Mouse (Mus musculus) embryonic facial prominence, embryonic 10.5 days (tissue): Measurements from ENCODE around the gene Baz2b. TPM values are rescaled to one million over a fixed set of nuclear protein-coding genes. Genes with fewer than 3 reads are reported as not detected.

Experiments
- DNase-seq: peaks from one replicate; pipeline ENCODE4 v3.0.0-alpha.2; 2017; ENCODE audit warnings: low spot score
- H3K27ac ChIP-seq: fragments of 300-500 bp; sonication (generic); replicated peaks from 2 replicates; pipeline ENCODE4 v1.5.1; 2016; ENCODE audit warnings: mild to moderate bottlenecking
- H3K27me3 ChIP-seq: fragments of 300-500 bp; sonication (generic); replicated peaks from 2 replicates; pipeline ENCODE4 v1.6.1; 2016; ENCODE audit warnings: low read depth, mild to moderate bottlenecking; ENCODE audit not compliant: poor library complexity, severe bottlenecking
- H3K36me3 ChIP-seq: fragments of 300-500 bp; sonication (generic); replicated peaks from 2 replicates; pipeline ENCODE4 v1.6.1; 2016; ENCODE audit warnings: mild to moderate bottlenecking, moderate library complexity
- H3K4me1 ChIP-seq: fragments of 300-500 bp; sonication (generic); 2 replicates; pipeline ENCODE4 v1.6.1; 2016
- H3K4me3 ChIP-seq: fragments of 300-500 bp; sonication (generic); 2 replicates; pipeline ENCODE4 v1.5.1; 2016; ENCODE audit warnings: mild to moderate bottlenecking, moderate library complexity
- H3K9me3 ChIP-seq: fragments of 300-500 bp; sonication (generic); 2 replicates; pipeline ENCODE4 v1.6.1; 2016; ENCODE audit warnings: mild to moderate bottlenecking
- WGBS: fragments of 180-500 bp; shearing (Covaris S2); methylation state at CpG from one replicate; pipeline ENCODE4 v1.1.7; 2016; 5-methylcytosine and 5-hydroxymethylcytosine counted together
- polyA plus RNA-seq: library from polyadenylated mRNA; unstranded; fragments of >200 nt; fragmentation: Nextera tagmentation; extraction: Ambion mirVana; gene quantifications from 2 replicates; pipeline ENCODE4 v1.2.1, GENCODE M21; 2016

Gene Baz2b
- polyA plus RNA-seq, 1 experiment from 2014 or later: 63.6 TPM

- no peaks in the 10 kb centered on the region for H3K9me3 ChIP-seq
- no peak for DNase-seq
- whole genome bisulfite sequencing: 92% methylated on average over 6 of the region's 6 CpGs
- no peak overlapping the region for H3K4me3 ChIP-seq
- H3K4me1 ChIP-seq: no peaks in the 10 kb centered on the region
- H3K27me3 ChIP-seq: no peaks in the 10 kb centered on the region
- H3K36me3 ChIP-seq: peaks cover 65% of the 10 kb centered on the region
- H3K27ac ChIP-seq: no peak overlapping the region
These were observed 243.2 kb downstream of the Baz2b start for GRCm38 (mm10) chr2:59966454-59966853.

DNA sequence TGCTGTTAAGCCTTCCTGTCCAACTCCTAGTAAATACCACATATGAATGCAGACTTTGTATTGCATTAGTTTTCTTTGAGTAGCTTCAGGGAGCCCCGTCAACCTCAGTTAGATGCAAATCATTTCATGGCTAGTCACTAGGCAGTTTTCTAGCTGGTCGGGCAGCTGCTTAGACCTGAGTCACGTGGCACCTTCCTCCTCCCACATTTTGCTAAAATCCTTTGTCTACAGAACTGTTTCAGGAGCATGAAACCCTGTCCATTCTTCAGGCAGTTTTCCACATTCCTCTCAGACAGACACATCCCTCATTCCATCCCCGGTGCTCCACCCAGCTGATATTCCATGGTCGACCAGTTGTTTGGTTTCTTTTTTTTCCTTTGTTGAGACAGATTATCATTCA is 246.6 kb downstream of the Baz2b start:
- no peak for DNase-seq
- 81% methylated on average over 5 of the region's 5 CpGs for WGBS
- no peak overlapping the region for H3K4me3 ChIP-seq
- no peaks in the 10 kb centered on the region for H3K9me3 ChIP-seq
- no peaks in the 10 kb centered on the region for H3K4me1 ChIP-seq
- H3K27me3 ChIP-seq: no peaks in the 10 kb centered on the region
- H3K36me3 ChIP-seq: peaks cover 72% of the 10 kb centered on the region
- H3K27ac ChIP-seq: no peak overlapping the region

GRCm38 (mm10) chr2:59962579-59962978 is 247.1 kb downstream of the Baz2b start:
- H3K36me3 ChIP-seq: peaks cover 71% of the 10 kb centered on the region
- WGBS: 81% methylated on average over 4 of the region's 4 CpGs

GRCm38 (mm10) chr2:59960495-59960772 is 249.2 kb downstream of the Baz2b start:
- H3K4me3 ChIP-seq: no peak overlapping the region
- WGBS: 96% methylated on average over 2 of the region's 2 CpGs
- DNase-seq: no peak
- H3K27ac ChIP-seq: no peak overlapping the region
- H3K27me3 ChIP-seq: no peaks in the 10 kb centered on the region
- H3K4me1 ChIP-seq: no peaks in the 10 kb centered on the region
- peaks cover 68% of the 10 kb centered on the region for H3K36me3 ChIP-seq
- no peaks in the 10 kb centered on the region for H3K9me3 ChIP-seq

More at GRCm38 (mm10) chr2:59962579-59962978, 247.1 kb downstream of the Baz2b start:
- Histone ChIP-seq H3K9me3 (no peaks in the 10 kb centered on the region), H3K27ac (no peak overlapping the region), H3K4me1 (no peaks in the 10 kb centered on the region), H3K27me3 (no peaks in the 10 kb centered on the region), H3K4me3 (no peak overlapping the region)
- no peak for DNase-seq

GRCm38 (mm10) chr2:59959668-59960494 is 249.8 kb downstream of the Baz2b start:
- H3K9me3 ChIP-seq: no peaks in the 10 kb centered on the region
- H3K4me3 ChIP-seq: no peak overlapping the region
- no peaks in the 10 kb centered on the region for H3K4me1 ChIP-seq
- WGBS: 92% methylated on average over 14 of the region's 14 CpGs
- no peak overlapping the region for H3K27ac ChIP-seq
- H3K36me3 ChIP-seq: peaks cover 66% of the 10 kb centered on the region
- no peak for DNase-seq
- no peaks in the 10 kb centered on the region for H3K27me3 ChIP-seq

- no peaks in the 10 kb centered on the region for H3K4me1 ChIP-seq
- H3K36me3 ChIP-seq: peaks cover 75% of the 10 kb centered on the region
- no peaks in the 10 kb centered on the region for H3K27me3 ChIP-seq
- 88% methylated on average over 6 of the region's 6 CpGs for WGBS
- no peak overlapping the region for H3K4me3 ChIP-seq
- no peak for DNase-seq
- no peaks in the 10 kb centered on the region for H3K9me3 ChIP-seq
- H3K27ac ChIP-seq: no peak overlapping the region
These were observed 251.1 kb downstream of the Baz2b start for GRCm38 (mm10) chr2:59958543-59958942.

- DNase-seq: no peak
- Histone ChIP-seq H3K9me3 (no peaks in the 10 kb centered on the region), H3K27me3 (no peaks in the 10 kb centered on the region), H3K4me1 (no peaks in the 10 kb centered on the region), H3K4me3 (no peak overlapping the region), H3K27ac (no peak overlapping the region), H3K36me3 (peaks cover 68% of the 10 kb centered on the region)
- WGBS: 87% methylated on average over 7 of the region's 7 CpGs
These were observed 253.7 kb downstream of the Baz2b start for GRCm38 (mm10) chr2:59955916-59956315.

DNA sequence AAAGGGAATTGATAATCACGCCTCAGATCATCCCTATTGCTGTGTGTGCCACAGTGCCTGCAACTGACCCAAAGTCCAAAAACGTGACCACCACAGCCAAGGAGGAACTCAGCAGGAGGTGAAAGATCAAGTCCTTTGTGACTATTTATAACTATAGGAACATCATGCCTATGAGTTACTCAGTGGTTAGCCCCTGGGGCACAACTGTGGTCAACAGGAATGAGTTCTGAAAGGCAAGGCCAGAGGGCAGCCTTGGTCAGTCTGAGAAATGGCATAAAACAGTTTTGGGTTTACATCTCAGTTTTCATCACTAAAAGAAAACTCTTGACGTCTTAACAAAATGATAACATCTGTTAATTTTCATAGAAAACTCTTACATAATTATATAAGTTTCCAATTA is 254.8 kb downstream of the Baz2b start:
- Histone ChIP-seq H3K36me3 (peaks cover 64% of the 10 kb centered on the region), H3K4me3 (no peak overlapping the region), H3K27ac (no peak overlapping the region), H3K27me3 (no peaks in the 10 kb centered on the region), H3K4me1 (no peaks in the 10 kb centered on the region), H3K9me3 (no peaks in the 10 kb centered on the region)
- WGBS: 68% methylated on average over 3 of the region's 3 CpGs
- DNase-seq: no peak

DNA sequence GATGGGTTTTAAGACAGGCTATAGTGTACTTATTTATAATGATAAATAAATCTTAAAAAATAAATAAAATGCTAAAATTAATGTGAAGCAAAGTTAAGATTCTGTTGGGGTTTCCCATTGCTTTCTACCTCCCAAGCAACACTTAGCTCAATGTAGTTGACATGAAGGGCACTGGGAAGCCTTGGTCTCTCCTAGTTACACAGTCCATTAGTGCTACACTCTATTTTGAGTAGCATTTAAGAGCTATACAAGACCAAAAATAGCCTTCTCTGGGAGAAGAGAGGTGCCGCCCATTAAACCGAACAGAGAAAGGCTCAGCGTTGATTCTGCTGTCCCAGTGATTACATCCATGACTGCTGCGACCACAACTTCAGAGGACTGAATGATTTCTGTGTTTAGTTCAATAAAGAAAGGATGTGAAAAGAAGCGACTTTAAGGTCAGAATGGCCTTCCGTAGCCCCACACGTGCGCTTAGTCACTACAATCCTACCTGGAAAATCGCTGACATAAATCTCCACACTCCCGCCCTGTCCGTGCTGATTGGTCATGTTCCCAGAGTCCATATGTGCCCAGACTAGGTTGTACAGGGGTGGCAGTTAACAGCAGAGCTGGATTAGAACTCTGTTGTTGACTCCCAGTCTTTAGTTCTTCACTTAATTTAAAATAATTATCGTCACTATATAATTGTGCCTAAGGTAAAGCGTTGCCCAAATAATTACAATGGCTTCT is 257.2 kb downstream of the Baz2b start:
- no peaks in the 10 kb centered on the region for H3K4me1 ChIP-seq
- peaks cover 54% of the 10 kb centered on the region for H3K36me3 ChIP-seq
- no peak overlapping the region for H3K4me3 ChIP-seq
- no peak for DNase-seq
- 93% methylated on average over 13 of the region's 13 CpGs for WGBS
- H3K27me3 ChIP-seq: no peaks in the 10 kb centered on the region
- no peak overlapping the region for H3K27ac ChIP-seq
- H3K9me3 ChIP-seq: no peaks in the 10 kb centered on the region

DNA sequence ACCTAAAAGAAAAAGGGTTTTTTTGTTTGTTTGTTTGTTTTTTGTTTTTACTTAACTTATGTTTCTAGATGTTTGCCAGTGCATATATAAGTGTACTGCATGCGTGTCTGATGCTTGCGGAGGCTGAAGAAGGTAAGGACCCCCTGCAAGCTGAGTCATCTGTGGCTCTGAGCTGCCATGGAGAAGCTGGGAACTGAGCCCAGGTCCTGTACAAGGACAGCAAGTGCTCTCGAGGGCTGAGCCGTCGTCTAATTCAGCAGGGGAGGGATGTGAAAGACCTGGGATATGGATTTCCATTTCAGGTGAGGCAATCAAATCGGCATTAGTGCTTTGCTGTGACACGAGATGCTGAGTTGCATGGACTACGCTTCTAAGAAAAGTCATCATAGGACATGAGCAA is 257.9 kb downstream of the Baz2b start:
- 94% methylated on average over 8 of the region's 8 CpGs for WGBS
- DNase-seq: no peak
- Histone ChIP-seq H3K9me3 (no peaks in the 10 kb centered on the region), H3K36me3 (peaks cover 53% of the 10 kb centered on the region), H3K27me3 (no peaks in the 10 kb centered on the region), H3K27ac (no peak overlapping the region), H3K4me3 (no peak overlapping the region), H3K4me1 (no peaks in the 10 kb centered on the region)

DNA sequence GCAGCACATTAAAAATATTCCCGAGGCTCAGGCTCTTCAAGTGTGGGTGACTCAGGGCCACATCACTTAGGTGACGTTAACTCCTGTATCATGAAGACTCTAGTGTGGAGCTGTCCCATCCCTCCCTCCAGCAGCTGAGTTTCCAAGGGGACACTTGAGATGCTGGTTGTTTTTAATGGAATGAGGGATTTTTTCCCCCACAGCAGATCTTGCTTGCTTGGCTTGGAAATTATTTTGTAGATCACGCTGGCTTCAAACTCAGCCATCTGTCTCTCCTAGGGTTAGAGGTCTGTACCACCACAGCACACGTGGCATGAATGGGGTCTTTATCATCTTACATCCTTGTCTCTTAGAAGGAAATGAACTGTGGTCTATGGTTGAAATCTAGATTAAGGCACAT is 258.5 kb downstream of the Baz2b start:
- Histone ChIP-seq H3K27me3 (no peaks in the 10 kb centered on the region), H3K4me1 (no peaks in the 10 kb centered on the region), H3K4me3 (no peak overlapping the region), H3K9me3 (no peaks in the 10 kb centered on the region), H3K36me3 (peaks cover 50% of the 10 kb centered on the region), H3K27ac (no peak overlapping the region)
- WGBS: 83% methylated on average over 4 of the region's 4 CpGs
- no peak for DNase-seq

GRCm38 (mm10) chr2:59936296-59936695 is 273.3 kb downstream of the Baz2b start:
- 42% methylated on average over 9 of the region's 9 CpGs for WGBS
- Histone ChIP-seq H3K9me3 (no peaks in the 10 kb centered on the region), H3K4me1 (no peaks in the 10 kb centered on the region), H3K36me3 (peaks cover 61% of the 10 kb centered on the region), H3K27ac (no peak overlapping the region), H3K27me3 (no peaks in the 10 kb centered on the region), H3K4me3 (no peak overlapping the region)
- DNase-seq: peak; percentile 37

DNA sequence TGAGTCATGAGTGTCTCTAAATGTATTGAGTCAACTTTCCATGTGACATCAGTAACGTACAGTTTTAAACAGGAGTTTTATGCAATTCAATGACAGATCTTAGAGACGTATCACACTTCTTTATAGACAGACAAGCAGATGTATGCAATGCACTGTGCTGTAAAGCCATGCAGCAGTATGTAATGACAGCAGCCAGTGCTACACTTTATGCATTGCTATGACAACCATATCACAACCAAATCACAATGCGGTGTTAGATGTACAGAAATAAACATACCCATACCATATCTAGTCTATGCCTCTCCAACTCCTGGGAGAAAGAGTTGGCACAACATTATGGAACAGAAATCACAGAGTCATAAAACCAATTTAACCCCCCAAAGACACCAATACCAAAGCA is 276.5 kb downstream of the Baz2b start:
- H3K4me3 ChIP-seq: no peak overlapping the region
- H3K27ac ChIP-seq: no peak overlapping the region
- no peak for DNase-seq
- WGBS: 95% methylated on average over 3 of the region's 3 CpGs
- H3K4me1 ChIP-seq: no peaks in the 10 kb centered on the region
- no peaks in the 10 kb centered on the region for H3K27me3 ChIP-seq
- H3K36me3 ChIP-seq: peaks cover 48% of the 10 kb centered on the region
- H3K9me3 ChIP-seq: no peaks in the 10 kb centered on the region
